Mouse (Mus musculus): ENCODE data around the gene Samd8. TPM values are rescaled to one million over a fixed set of nuclear protein-coding genes. Genes with fewer than 3 reads are reported as not detected.

The Samd8 gene
- polyA plus RNA-seq, 1 experiment from 2014 or later = 3.7 TPM

- WGBS (ENCODE audit: insufficient replicate concordance) = 77% methylated on average over 8 of the region's 8 CpGs
- no peaks in the 10 kb centered on the region for H3K27me3 ChIP-seq
Measured at GRCm38 (mm10) chr14:21722021-21722698, 28.2 kb upstream of the Samd8 start.

GRCm38 (mm10) chr14:21729031-21729732 is 21.1 kb upstream of the Samd8 start:
- Histone ChIP-seq H3K9ac (no peak overlapping the region), H3K4me1 (replicated peaks) (no peaks in the 10 kb centered on the region), H3K27me3 (no peaks in the 10 kb centered on the region), H3K9me3 (replicated peaks) (no peaks in the 10 kb centered on the region), H3K36me3 (no peaks in the 10 kb centered on the region), H3K27ac (no peak overlapping the region), H3K4me2 (no peak overlapping the region), H3K4me3 (replicated peaks) (no peak overlapping the region)
- DNase-seq (no peak), ATAC-seq (ENCODE audit: low read depth) (no peak)
- WGBS (ENCODE audit: insufficient replicate concordance) = 56% methylated on average over 6 of the region's 6 CpGs

More at GRCm38 (mm10) chr14:21722021-21722698, 28.2 kb upstream of the Samd8 start:
- H3K27ac ChIP-seq = no peak overlapping the region
- no peak for DNase-seq
- H3K9me3 ChIP-seq (replicated peaks) = no peaks in the 10 kb centered on the region
- H3K36me3 ChIP-seq = no peaks in the 10 kb centered on the region
- H3K4me3 ChIP-seq (replicated peaks) = no peak overlapping the region
- H3K4me1 ChIP-seq (replicated peaks) = no peaks in the 10 kb centered on the region
- H3K4me2 ChIP-seq = no peak overlapping the region
- H3K9ac ChIP-seq = no peak overlapping the region
- no peak for ATAC-seq (ENCODE audit: low read depth)

- 70% methylated on average over 4 of the region's 4 CpGs for WGBS (ENCODE audit: insufficient replicate concordance)
- no peak overlapping the region for H3K4me2 ChIP-seq
- no peaks in the 10 kb centered on the region for H3K4me1 ChIP-seq (replicated peaks)
- no peak overlapping the region for H3K9ac ChIP-seq
- H3K9me3 ChIP-seq (replicated peaks) = no peaks in the 10 kb centered on the region
- no peak for ATAC-seq (ENCODE audit: low read depth)
- no peaks in the 10 kb centered on the region for H3K27me3 ChIP-seq
- DNase-seq = no peak
- H3K4me3 ChIP-seq (replicated peaks) = no peak overlapping the region
- no peak overlapping the region for H3K27ac ChIP-seq
- H3K36me3 ChIP-seq = no peaks in the 10 kb centered on the region
Measured at GRCm38 (mm10) chr14:21729936-21730335, 20.4 kb upstream of the Samd8 start.

DNA sequence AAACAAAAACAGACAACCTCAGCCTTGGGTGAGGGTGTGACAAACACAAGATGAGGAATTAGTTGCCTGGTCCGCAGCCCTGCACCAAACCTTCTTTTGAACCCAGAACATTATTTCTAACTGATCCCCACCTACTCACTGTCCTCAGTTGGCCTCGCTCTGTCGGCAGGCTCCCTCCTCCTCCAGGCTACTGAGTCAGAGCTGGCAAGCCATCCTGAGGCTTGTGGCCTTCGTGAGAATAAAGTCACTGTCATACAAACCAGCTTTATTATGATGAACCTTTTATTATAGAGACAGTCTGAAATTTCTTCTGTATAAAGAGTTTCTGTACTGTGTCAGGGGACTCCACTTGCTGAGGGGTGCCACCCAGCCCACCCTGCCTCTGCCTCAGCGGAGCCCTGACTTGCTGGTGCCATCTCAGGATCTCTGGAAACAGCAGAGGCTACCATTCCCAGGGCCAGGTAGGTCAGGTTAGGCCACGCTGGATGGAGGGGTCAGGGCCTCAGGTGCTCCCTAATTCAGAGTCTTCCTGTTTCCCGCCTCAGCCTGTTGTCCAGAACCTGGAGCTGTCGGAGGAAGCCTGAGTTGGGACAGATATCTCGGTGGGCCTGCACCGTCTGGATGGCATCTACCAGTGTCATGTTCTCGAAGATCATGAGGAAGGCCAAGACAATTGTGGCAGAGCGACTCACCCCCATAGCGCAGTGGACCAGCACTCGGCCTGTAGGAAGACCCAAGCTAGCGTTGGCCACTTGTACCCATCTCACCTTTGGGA is 17.0 kb upstream of the Samd8 start:
- ATAC-seq (ENCODE audit: low read depth) = no peak
- Histone ChIP-seq H3K27ac (no peak overlapping the region), H3K4me3 (replicated peaks) (no peak overlapping the region), H3K27me3 (no peaks in the 10 kb centered on the region), H3K9me3 (replicated peaks) (no peaks in the 10 kb centered on the region), H3K4me2 (no peak overlapping the region), H3K36me3 (no peaks in the 10 kb centered on the region), H3K4me1 (replicated peaks) (no peaks in the 10 kb centered on the region), H3K9ac (no peak overlapping the region)
- WGBS (ENCODE audit: insufficient replicate concordance) = 74% methylated on average over 15 of the region's 15 CpGs
- no peak for DNase-seq

DNA sequence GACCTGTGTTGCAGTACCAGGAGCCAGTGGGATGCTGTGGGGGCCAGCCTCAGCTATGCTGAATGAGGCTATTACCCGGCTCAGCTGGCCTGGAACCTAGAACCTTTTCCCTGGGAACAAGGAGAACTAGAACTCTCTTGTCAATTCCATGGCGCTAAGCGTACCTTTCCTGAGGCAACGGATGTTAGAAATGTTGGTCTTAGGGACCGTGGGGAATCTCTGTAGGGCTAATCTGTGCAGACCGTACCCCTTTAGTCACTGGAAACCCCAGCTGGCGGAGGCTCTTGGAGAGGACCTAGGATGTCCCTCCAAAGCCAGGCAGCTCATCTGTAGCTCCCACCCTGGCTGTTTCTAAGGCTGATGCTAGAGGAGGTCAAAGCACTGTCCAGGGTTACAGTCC is 10.0 kb upstream of the Samd8 start:
- Histone ChIP-seq H3K27me3 (0 out of 2 replicates have a peak, but pooled peaks cover 5% of the 10 kb centered on the region), H3K9ac (no peak overlapping the region), H3K4me3 (replicated peaks) (no peak overlapping the region), H3K36me3 (no peaks in the 10 kb centered on the region), H3K9me3 (replicated peaks) (no peaks in the 10 kb centered on the region), H3K27ac (no peak overlapping the region), H3K4me2 (no peak overlapping the region), H3K4me1 (replicated peaks) (no peaks in the 10 kb centered on the region)
- DNase-seq (no peak), ATAC-seq (ENCODE audit: low read depth) (no peak)
- 71% methylated on average over 7 of the region's 7 CpGs for WGBS (ENCODE audit: insufficient replicate concordance)

DNA sequence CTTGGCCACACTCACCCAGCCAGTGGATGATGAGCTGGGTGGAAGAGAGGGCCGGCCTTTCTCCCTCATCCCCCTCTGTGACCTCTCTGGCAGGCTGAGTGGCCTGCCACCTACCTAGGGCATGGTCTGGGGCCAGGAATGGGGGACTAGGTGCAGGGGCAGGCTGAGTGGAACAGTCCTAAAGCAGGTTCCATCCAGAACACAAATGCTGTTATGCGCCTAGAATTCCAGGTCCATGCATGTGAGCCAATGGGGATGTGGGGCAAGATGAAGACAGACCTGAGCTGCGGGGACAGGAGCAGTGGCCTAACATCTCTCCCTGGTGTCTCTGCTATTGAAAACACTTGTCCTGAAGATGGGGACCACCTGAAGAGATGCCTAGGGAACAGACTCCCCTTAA is 9.0 kb upstream of the Samd8 start:
- Histone ChIP-seq H3K9me3 (replicated peaks) (no peaks in the 10 kb centered on the region), H3K4me2 (no peak overlapping the region), H3K4me3 (replicated peaks) (no peak overlapping the region), H3K27me3 (0 out of 2 replicates have a peak, but pooled peaks cover 5% of the 10 kb centered on the region), H3K36me3 (no peaks in the 10 kb centered on the region), H3K27ac (no peak overlapping the region), H3K4me1 (replicated peaks) (no peaks in the 10 kb centered on the region), H3K9ac (no peak overlapping the region)
- 71% methylated on average over 3 of the region's 3 CpGs for WGBS (ENCODE audit: insufficient replicate concordance)
- DNase-seq (no peak), ATAC-seq (ENCODE audit: low read depth) (no peak)

GRCm38 (mm10) chr14:21741786-21742185 is 8.5 kb upstream of the Samd8 start:
- DNase-seq (peak; percentile 55), ATAC-seq (ENCODE audit: low read depth) (0 out of 2 replicates have a peak, but pooled peaks have one; percentile 47)
- no peaks in the 10 kb centered on the region for H3K36me3 ChIP-seq
- H3K27me3 ChIP-seq = 0 out of 2 replicates have a peak, but pooled peaks cover 5% of the 10 kb centered on the region
- no peak overlapping the region for H3K4me2 ChIP-seq
- H3K4me1 ChIP-seq (replicated peaks) = no peaks in the 10 kb centered on the region
- H3K4me3 ChIP-seq (replicated peaks) = no peak overlapping the region
- WGBS (ENCODE audit: insufficient replicate concordance) = 20% methylated on average over 4 of the region's 4 CpGs
- no peak overlapping the region for H3K27ac ChIP-seq
- H3K9ac ChIP-seq = no peak overlapping the region
- H3K9me3 ChIP-seq (replicated peaks) = no peaks in the 10 kb centered on the region

- WGBS (ENCODE audit: insufficient replicate concordance) = 78% methylated on average over 4 of the region's 4 CpGs
- Histone ChIP-seq H3K27me3 (0 out of 2 replicates have a peak, but pooled peaks cover 5% of the 10 kb centered on the region), H3K27ac (no peak overlapping the region), H3K4me2 (no peak overlapping the region), H3K4me1 (replicated peaks) (no peaks in the 10 kb centered on the region), H3K36me3 (no peaks in the 10 kb centered on the region), H3K9me3 (replicated peaks) (no peaks in the 10 kb centered on the region), H3K9ac (no peak overlapping the region), H3K4me3 (replicated peaks) (no peak overlapping the region)
- ATAC-seq (ENCODE audit: low read depth) (no peak), DNase-seq (no peak)
Measured at GRCm38 (mm10) chr14:21742441-21742840, 7.9 kb upstream of the Samd8 start.

DNA sequence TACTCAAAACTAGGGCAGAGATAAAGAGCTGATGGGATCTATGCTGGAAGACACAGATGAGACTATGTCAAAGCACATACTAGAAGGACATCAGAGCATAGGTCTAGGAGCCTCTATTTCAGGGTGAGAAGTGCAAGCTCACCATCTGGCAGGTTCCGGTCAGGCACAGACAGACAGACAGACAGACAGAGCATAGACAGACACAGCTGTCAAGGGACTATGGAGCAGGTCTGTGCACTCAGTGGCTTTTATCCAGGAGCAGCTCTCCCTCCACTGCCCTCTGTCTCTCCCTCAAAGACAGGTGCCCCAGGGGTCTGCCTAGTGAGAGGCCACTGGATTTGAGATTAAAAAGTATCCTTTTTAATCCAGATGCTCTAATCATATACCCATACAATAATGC is 6.2 kb upstream of the Samd8 start:
- DNase-seq (no peak), ATAC-seq (ENCODE audit: low read depth) (no peak)
- H3K4me2 ChIP-seq = no peak overlapping the region
- no peak overlapping the region for H3K9ac ChIP-seq
- H3K27me3 ChIP-seq = 0 out of 2 replicates have a peak, but pooled peaks cover 5% of the 10 kb centered on the region
- no peaks in the 10 kb centered on the region for H3K9me3 ChIP-seq (replicated peaks)
- 79% methylated on average over 1 of the region's 1 CpGs for WGBS (ENCODE audit: insufficient replicate concordance)
- no peak overlapping the region for H3K4me3 ChIP-seq (replicated peaks)
- no peaks in the 10 kb centered on the region for H3K36me3 ChIP-seq
- H3K4me1 ChIP-seq (replicated peaks) = peaks cover 9% of the 10 kb centered on the region
- H3K27ac ChIP-seq = no peak overlapping the region

DNA sequence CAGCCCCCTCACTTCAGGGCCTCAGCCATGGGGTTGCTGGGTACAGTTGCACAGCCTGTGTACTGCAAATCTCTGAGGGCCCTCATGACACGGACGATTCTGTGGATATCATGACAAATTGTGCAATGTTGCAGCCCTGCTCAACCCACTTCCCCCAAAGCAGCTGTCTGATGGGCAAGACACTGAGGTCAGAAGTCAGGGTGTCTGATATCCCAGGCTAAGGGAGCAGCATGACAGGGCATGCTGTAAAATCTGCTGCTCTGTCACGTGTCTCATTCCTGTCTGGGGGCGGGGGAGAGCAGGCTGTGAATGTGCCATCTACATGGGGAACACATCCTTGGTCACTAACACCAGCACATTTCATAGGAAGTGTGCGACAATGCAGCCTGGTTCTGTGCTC is 5.2 kb upstream of the Samd8 start:
- ATAC-seq (ENCODE audit: low read depth) = peak; percentile 6; the same call in 1 of the 2 replicates
- Histone ChIP-seq H3K4me1 (replicated peaks) (peaks cover 15% of the 10 kb centered on the region), H3K4me2 (no peak overlapping the region)

DNA sequence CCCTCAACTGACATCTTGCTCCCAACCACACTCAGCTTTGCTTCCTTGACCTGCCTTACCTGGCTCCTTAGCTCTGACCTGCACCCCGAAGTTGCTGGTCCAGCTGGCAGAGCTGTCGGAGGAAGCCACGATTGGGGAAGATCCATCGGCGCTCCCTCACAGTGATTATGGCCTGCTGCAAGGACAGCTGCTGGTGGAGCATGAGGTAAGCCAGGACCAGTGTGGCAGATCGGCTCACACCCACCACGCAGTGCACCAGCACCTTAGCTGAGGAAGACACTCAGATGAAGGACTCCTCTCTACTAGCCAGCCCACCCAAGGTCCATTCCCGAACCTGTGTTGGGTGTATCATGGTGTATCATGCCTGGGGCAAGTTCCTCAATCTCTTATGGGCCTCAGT is 4.1 kb upstream of the Samd8 start:
- no peaks in the 10 kb centered on the region for H3K36me3 ChIP-seq
- peaks cover 19% of the 10 kb centered on the region for H3K4me1 ChIP-seq (replicated peaks)
- ATAC-seq (ENCODE audit: low read depth) = no peak
- no peaks in the 10 kb centered on the region for H3K27me3 ChIP-seq
- WGBS (ENCODE audit: insufficient replicate concordance) = 69% methylated on average over 8 of the region's 8 CpGs
- H3K9ac ChIP-seq = no peak overlapping the region
- H3K4me2 ChIP-seq = no peak overlapping the region
- no peak for DNase-seq
- no peak overlapping the region for H3K27ac ChIP-seq
- no peak overlapping the region for H3K4me3 ChIP-seq (replicated peaks)
- H3K9me3 ChIP-seq (replicated peaks) = no peaks in the 10 kb centered on the region

More for the DNA sequence above, 5.2 kb upstream of the Samd8 start:
- Histone ChIP-seq H3K36me3 (no peaks in the 10 kb centered on the region), H3K4me3 (replicated peaks) (no peak overlapping the region), H3K9me3 (replicated peaks) (no peaks in the 10 kb centered on the region), H3K27ac (no peak overlapping the region), H3K9ac (no peak overlapping the region), H3K27me3 (0 out of 2 replicates have a peak, but pooled peaks cover 5% of the 10 kb centered on the region)
- no peak for DNase-seq
- WGBS (ENCODE audit: insufficient replicate concordance) = 47% methylated on average over 5 of the region's 5 CpGs

Measured in liver, embryonic 13.5 days (tissue).